Mouse (Mus musculus) frontal cortex, postnatal 10 days (tissue): Measurements from ENCODE around the gene Kri1.
"Not testable (repeated sequence)": the region's sequence is repeated elsewhere in the genome, so short reads cannot be mapped to it uniquely, and the experiment has no call there.

Experiments used
- DNase-seq, 2 experiments: peaks; one replicate each; pipeline ENCODE4 v3.0.0; 2022; ENCODE audit warnings: low spot score in 2 of 2, mixed read lengths in 1 of 2

The Kri1 gene

DNA sequence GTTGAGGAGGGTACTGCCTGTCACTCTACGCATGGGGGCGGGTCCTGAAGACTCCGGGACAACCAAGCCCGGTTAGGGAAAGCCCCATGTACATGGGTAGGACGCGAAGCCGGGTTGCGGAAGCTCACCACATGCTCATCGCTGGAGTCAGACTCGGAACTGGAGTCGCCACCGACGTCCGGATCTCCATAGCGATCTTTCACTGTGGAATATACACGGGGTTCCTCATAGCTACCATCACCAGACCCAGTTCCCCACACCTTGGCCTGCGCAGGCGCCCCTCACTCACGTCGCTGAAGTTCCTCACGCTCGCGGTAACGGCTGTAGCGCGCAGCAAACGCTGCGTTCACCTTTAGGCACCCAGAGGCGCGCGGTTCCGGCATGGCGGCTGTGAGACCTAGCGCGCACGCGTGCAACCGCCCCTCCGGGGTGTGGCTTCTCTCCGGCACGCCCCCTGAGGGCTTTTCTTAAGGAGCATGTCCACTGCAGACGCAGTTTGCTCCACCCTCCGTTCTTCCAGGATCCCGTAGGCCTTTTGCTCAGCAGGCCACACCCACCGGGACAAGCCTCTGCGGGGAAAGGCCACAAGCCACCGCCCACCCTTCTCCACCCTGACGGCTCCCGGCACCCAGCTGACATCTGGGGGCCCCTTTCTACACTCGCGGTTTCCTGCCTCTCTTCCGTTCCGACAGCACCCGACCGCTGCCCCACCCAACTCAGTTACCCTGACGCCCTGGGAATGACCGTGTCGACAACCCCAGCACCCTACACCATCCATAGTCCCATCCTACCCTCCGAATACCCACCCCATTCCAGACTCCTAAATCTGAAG is at the start of gene Kri1:
Gene Kri1 (minus strand): TSS at position 399 of the 832 bp plus-strand sequence.
- peak; percentile 96 for DNase-seq

DNA sequence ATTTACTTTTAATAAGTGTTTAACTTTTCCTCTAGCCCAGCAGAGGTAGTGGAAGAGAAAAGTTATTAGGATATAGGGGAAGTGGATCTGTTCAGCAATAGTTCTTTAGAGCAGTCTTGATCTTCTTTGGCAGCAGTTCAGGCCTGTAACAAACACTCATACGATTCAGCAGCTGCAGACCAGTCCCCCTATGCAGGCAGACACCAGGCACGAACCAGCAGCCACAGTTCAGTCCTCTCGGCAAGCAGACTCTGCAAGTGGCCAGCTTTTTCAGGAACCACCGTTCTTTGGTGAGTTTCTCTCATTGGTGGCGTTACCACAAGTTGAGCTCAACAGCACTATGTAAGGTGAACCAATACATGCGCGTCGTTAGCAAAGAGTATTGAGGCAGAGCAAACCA is 48.7 kb upstream of the Kri1 start:
- no peak for DNase-seq

DNA sequence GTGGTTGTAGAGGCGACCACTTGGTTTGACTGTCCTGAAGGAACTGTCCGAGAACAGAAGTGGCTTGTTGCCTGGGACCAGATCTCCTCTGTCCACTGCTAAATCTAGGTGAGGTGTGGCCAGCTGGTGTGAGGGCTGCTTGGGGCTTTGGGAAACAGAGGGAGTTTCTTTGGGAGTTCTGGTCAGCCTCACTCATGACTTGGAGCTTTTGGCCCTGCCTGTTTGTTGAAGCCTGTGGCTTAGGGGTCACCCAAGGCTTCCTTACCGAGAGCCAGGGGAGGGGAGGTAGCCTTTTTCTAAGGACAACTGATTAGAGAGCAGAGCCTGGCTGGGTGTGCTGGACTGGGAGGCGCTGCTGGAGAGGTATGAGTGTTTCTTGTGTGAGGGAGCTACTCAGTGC is 47.6 kb upstream of the Kri1 start:
- no peak for DNase-seq

DNA sequence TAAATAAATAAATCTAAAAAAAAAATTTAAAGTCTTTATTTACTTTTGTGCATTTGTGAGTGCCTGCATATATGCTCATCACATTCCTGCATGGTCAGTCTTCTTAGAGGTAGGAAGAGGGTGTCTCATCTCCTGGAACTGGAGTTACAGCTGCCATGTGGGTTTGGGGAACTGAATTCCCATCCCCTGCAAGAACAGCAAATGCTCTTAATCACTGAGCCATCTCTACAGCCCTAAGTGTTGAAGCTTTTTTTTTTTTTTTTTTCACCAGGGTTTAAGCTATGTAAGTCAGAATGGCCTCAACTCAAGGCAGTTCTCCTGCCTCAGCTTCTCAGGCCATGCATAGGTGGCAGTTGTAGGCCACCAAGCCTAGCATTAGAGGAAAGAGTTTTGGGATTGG is 47.0 kb upstream of the Kri1 start:
- DNase-seq: no peak

GRCm38 (mm10) chr9:21333523-21333922 is 45.8 kb upstream of the Kri1 start:
- no peak for DNase-seq

DNA sequence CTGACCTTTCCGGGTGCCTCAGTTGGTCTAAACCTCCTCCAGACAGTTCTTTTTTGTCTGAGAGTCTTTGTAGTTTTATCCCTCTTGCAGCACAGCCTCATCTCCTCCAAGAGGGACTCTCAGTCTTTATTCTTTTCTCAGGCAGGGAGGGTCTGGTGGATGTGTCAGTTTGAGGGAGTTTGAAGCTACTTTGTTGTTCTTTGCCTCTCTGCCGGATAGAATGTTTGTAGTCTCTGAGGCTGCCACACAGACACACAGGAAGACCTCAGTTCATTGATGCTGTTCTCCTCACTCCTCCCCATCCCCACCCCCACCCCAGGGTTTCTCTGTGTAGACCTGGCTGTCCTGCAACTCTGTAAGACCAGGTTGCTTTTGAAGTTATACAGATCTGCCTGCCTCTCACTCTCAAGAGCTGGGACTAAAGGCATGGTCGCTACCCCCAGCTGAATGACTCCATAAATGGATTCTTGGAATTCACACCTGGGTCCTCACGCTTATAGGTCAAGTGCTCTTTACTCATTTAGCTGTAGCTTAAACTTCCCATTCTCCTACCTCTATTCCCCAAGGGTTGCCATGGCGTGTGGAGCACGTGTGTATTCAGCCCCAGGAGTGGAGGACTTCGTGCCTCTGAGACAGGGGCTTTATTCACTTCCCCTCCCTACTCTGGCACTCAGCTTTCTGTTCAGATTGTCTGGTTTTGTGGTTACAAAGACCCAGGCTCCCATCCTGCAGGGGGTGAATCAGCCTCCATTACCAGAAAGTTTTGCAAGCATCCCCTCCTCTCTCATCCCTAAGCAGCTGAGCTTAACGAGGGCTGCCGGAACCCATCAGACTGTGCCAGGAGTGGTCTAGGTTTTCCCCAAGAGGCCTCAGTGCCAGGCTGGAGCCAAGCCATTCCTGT is 44.6 kb upstream of the Kri1 start:
- no peak for DNase-seq

- DNase-seq: no peak
Observed at GRCm38 (mm10) chr9:21331365-21332140, 43.8 kb upstream of the Kri1 start.

DNA sequence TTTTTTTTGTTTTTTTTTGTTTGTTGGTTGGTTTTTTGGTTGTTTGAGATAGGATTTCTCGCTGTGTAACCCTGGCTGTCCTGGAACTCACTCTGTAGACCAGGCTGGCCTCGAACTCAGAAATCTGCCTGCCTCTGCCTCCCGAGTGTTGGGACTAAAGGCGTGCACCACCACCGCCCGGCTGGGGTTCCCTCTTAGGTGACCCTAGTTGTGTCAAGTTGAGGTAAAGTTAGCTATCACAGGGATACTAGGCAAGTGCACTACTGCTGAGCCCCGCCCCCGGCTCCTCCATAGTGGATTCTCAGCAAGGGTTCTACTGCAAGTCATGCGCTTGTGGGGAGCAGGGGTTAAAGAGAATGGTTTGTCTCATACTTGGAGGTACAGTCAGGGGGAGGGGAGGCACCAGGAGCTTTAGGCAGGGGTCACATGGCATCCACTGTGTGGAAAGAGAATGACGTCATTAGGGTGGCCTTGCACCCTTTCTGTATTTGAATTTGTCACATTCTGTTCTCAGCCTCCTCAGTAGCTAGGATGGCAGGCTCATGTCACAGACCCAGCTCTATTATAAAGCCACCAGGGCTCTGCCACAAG is 42.0 kb upstream of the Kri1 start:
- no peak for DNase-seq

DNA sequence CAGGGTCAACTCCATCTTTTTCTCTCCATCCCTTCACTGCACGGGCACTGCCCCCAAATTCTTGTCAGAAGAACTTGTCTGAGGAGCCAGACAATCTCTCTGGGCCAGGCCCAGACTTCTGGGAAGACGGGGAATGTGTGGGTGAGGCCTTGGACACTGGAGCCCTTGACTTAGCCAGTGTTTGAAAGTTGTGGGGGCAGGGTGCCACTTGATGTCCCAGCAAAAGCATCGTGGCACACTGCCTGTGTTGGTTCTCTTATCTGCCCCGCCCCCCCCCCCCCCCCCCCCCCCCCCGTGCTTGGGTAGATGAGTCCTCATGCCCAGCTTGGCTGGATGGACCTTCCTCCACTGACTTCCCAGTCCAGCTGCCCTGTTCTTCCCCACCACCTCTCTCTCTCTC is 41.3 kb upstream of the Kri1 start:
- no peak for DNase-seq

DNA sequence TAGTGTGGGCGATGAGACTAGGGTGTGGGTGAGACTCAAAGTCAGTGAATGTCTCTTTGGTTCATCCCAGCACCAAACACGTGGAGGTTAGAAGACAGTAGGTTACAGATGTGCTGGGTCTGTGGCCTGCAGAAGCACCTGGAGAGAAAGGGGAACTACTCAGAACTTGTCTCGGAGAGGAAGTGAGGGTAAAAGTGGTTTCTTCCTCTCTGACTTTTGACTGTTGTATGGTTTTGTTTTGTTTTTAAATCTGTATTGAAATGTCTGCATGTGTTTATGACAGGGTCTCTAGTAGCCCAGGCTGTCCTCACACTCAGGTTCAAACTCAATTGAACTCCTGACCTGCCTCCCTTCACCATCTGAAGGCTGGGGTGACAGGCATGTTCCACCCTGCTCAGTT is 40.3 kb upstream of the Kri1 start:
- no peak for DNase-seq

GRCm38 (mm10) chr9:21327569-21327968 is 39.8 kb upstream of the Kri1 start:
- no peak for DNase-seq

DNA sequence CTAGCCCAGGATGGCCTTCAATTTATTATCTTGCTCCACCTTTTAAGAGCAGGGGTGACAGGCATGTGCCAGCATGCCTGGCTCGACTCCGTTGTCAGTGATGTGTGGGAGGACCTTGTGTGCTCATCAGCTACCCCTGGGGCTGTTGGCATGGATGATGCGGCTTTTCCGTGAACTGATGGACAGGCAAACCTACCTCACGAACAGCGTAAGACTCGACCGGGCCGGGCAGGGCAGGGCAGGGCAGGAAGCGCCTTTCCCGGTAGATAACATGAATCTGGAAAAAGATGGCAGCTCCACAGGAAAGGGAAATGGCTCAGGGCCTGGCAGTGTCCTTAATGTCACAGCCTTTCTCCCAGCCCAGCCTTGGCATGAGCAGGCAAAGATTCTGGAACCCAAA is 36.5 kb upstream of the Kri1 start:
- DNase-seq: no peak

DNA sequence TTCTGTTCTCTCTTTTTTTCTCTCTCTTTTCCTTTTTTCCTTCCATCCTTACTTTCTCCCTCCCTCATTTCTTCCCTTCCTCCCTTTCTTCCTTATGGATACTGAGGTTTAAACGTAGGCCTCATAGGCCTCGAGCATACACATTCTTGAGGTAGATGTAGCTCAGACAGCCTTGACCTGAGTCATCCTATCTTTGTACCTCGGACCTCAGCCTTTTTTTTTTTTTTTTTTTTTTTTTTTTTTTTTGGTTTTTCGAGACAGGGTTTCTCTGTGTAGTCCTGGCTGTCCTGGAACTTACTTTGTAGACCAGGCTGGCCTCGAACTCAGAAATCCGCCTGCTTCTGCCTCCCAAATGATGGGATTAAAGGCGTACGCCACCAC is 35.1 kb upstream of the Kri1 start:
- DNase-seq: not testable (repeated sequence)

DNA sequence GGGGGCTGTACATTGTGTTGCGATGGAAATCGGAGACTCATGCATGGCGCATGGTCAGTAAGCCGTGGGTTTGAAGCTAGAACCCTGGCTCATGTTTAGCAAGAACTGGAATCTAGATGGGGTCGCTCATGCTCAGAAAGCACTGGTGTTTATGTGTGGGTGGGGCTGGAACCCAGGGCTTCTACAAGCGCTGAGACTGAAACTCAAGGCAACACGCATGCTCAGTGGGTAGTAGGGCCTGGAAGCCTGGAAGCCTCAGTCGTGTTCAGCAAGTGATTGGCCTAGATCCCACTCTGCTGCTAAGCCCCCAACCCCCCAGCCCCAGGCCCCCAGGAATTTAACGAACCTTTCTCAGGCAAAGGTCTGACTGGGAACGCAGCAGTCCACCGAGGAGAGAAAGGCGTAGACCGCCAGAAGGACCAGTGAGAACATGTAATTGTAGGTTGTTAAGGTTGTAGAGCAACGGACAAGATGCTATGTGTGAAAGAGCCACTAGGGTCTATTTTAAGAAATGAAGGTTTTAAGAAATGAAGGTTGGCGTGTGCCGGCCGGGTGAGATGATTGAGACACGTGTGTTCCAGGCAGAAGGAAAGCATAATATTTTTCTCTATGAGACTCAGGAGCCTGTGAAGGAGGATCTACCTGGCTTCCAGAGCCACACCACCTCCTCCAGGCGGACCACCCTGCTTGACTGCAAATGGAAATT is 34.6 kb upstream of the Kri1 start:
- DNase-seq: no peak

DNA sequence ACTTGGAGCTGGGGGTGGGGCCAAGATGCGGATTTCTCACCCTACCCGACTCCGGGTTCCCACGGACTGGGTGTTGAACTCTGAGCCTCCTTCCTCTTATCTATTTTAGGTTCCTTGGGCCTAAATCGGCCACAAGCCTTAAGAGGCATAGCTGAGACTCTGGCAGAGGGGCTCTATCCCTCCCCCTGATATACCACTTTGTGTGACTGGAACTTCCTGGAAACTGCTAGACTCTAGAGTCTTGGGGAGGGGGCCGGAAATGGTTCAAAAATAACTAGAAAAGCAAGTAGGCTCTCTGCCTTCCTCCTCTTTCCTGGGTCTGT is 33.7 kb upstream of the Kri1 start:
- peak in 1 of 2 experiments; percentile 39 for DNase-seq

DNA sequence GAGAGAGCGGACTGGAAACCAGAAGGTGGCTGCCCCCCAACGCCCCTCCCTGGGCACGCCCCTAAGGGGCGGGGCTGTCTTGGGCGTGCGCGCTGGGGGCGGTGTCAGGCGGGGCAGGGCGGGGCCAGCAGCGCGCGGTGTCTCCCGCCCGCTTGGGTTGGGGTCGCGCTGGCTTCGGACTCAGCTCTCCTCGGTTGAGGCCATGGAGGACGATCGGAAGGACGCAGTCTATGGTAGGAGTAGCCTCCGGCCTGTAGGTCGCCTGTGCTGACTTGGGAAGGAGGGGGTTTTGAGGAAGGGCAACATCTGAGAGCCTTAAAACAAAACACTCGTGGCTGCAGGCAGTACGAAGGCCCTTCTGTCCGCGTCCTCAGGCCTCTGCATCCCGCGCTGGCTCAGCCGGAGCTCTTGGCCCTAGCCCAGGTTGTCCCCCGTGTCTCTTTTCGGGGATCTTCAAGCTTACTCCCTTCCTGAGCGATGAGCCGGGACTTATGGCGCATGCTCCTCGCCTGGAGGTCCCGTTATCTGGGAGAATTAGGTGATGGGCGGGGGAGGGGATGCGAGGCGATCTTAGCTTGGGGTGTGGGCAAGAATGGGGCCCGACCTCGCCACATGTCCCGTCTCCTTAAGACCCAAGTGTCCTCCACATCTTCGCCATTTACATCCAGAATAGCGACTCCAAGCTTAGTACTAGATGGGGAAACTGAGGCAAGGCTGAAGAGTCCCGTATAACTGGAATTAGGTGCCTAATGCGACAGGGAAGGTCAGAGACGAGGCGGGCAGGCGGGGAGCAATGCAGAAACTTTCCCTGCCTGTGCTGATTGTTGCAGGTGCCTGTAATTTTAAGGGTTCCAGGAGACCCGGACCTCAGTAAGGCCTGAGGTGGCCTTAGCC is 33.1 kb upstream of the Kri1 start, which contains the start of gene Slc44a2:
Gene Slc44a2 (plus strand): TSS at position 80 of the 894 bp plus-strand sequence.
- peak; percentile 39 to 78 for DNase-seq

DNA sequence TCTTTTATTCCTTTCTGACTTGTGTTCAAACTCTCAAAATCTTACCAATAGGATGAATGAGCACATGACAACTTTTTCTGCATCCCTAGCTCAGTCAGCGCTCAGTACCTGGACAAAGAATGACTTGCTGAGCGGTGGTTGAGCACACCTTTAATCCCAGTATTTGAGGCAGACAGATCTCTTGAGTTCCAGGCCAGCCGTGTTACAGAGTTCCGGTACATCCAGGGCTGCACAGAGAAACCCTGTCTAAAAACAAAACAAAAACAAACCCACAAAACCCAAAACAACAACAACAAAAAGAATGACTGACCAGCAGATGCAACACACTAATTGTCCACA is 32.5 kb upstream of the Kri1 start:
- no peak for DNase-seq

- no peak for DNase-seq
Observed at GRCm38 (mm10) chr9:21319503-21319902, 31.7 kb upstream of the Kri1 start.

GRCm38 (mm10) chr9:21318792-21319191 is 31.0 kb upstream of the Kri1 start:
- DNase-seq: no peak

DNA sequence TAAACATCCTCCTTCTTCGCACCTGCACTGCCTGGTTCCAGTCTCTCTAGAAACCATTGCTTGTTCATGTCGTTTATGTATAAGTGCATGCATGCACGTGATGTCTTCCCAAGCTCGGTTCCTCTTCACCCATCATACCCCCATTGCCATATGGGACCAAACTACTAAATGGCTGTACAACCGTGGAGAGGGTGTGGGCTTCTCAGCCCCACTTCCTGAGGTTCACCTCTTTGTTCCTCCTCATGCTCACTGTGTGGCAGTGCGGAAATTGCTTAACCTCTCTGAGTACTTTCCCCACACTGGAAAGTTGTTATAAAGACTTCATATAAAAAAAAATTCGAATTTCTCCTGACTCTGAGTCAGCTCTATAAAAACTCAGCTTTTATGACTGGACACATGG is 28.9 kb upstream of the Kri1 start:
- no peak for DNase-seq
